Mouse (Mus musculus): ENCODE data around the gene Neu1. TPM values are rescaled to one million over a fixed set of nuclear protein-coding genes. Genes with fewer than 3 reads are reported as not detected.

The Neu1 gene
- polyA plus RNA-seq, 1 experiment: 82.3 TPM

DNA sequence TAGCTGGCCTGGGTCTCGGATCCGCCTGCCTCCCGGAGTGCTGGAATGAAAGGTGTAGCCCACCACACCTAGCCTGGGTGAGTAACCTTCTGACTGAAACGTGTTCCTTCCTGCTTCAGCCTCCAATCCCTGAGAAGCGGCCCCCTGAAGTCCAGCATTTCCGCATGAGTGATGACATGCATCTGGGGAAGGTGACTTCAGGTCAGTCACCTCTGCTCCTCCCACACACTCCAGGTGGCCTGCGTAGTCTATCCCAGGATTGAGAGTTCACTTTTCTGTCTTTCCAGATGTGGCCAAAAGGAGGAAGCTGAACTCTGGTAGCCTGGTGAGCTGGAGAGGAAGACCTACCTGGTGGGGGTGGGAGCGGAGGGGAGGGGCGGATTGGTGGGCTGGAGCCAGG, 28.2 kb upstream of the Neu1 start:
- H3K4me1 ChIP-seq (replicated peaks; ENCODE audit: control insufficient read depth, insufficient read depth, low read length): 0 out of 2 replicates have a peak, but pooled peaks cover 2% of the 10 kb centered on the region
- H3K4me3 ChIP-seq (ENCODE audit: control insufficient read depth, insufficient read depth, low read length): no peak overlapping the region
- 94% methylated on average over 9 of the region's 9 CpGs for WGBS
- no peaks in the 10 kb centered on the region for H3K27me3 ChIP-seq (ENCODE audit: control insufficient read depth, insufficient read depth, low read length)
- TF ChIP-seq POLR2A (IDR thresholded peaks at IDR 0.05; ENCODE audit: control insufficient read depth, extremely low read depth, insufficient read depth, low read length, poor library complexity) (no peak), CTCF (IDR thresholded peaks at IDR 0.05; ENCODE audit: borderline replicate concordance, control insufficient read depth, extremely low read depth, insufficient read depth, low read length, poor library complexity) (no peak)
- peaks cover 48% of the 10 kb centered on the region for H3K36me3 ChIP-seq (ENCODE audit: control insufficient read depth, insufficient read depth, low read length)
- no peak overlapping the region for H3K27ac ChIP-seq (ENCODE audit: control insufficient read depth, insufficient read depth, low read length)
- DNase-seq: no peak

GRCm38 (mm10) chr17:34910982-34911381, 20.1 kb upstream of the Neu1 start:
- no peak for DNase-seq
- no peaks in the 10 kb centered on the region for H3K4me1 ChIP-seq (replicated peaks; ENCODE audit: control insufficient read depth, insufficient read depth, low read length)
- H3K27me3 ChIP-seq (ENCODE audit: control insufficient read depth, insufficient read depth, low read length): no peaks in the 10 kb centered on the region
- no peak for TF ChIP-seq POLR2A (IDR thresholded peaks at IDR 0.05; ENCODE audit: control insufficient read depth, extremely low read depth, insufficient read depth, low read length, poor library complexity)
- no peak overlapping the region for H3K4me3 ChIP-seq (ENCODE audit: control insufficient read depth, insufficient read depth, low read length)
- no peak overlapping the region for H3K27ac ChIP-seq (ENCODE audit: control insufficient read depth, insufficient read depth, low read length)
- H3K36me3 ChIP-seq (ENCODE audit: control insufficient read depth, insufficient read depth, low read length): peaks cover 74% of the 10 kb centered on the region
- 92% methylated on average over 10 of the region's 10 CpGs for WGBS

GRCm38 (mm10) chr17:34911945-34912351, 19.1 kb upstream of the Neu1 start:
- peaks cover 65% of the 10 kb centered on the region for H3K36me3 ChIP-seq (ENCODE audit: control insufficient read depth, insufficient read depth, low read length)
- no peaks in the 10 kb centered on the region for H3K27me3 ChIP-seq (ENCODE audit: control insufficient read depth, insufficient read depth, low read length)
- no peak overlapping the region for H3K4me3 ChIP-seq (ENCODE audit: control insufficient read depth, insufficient read depth, low read length)
- TF ChIP-seq CTCF (IDR thresholded peaks at IDR 0.05; ENCODE audit: borderline replicate concordance, control insufficient read depth, extremely low read depth, insufficient read depth, low read length, poor library complexity) (peak; percentile 99), POLR2A (IDR thresholded peaks at IDR 0.05; ENCODE audit: control insufficient read depth, extremely low read depth, insufficient read depth, low read length, poor library complexity) (no peak)
- no peak overlapping the region for H3K27ac ChIP-seq (ENCODE audit: control insufficient read depth, insufficient read depth, low read length)
- peak; percentile 87 for DNase-seq
- 56% methylated on average over 5 of the region's 5 CpGs for WGBS
- H3K4me1 ChIP-seq (replicated peaks; ENCODE audit: control insufficient read depth, insufficient read depth, low read length): no peaks in the 10 kb centered on the region

DNA sequence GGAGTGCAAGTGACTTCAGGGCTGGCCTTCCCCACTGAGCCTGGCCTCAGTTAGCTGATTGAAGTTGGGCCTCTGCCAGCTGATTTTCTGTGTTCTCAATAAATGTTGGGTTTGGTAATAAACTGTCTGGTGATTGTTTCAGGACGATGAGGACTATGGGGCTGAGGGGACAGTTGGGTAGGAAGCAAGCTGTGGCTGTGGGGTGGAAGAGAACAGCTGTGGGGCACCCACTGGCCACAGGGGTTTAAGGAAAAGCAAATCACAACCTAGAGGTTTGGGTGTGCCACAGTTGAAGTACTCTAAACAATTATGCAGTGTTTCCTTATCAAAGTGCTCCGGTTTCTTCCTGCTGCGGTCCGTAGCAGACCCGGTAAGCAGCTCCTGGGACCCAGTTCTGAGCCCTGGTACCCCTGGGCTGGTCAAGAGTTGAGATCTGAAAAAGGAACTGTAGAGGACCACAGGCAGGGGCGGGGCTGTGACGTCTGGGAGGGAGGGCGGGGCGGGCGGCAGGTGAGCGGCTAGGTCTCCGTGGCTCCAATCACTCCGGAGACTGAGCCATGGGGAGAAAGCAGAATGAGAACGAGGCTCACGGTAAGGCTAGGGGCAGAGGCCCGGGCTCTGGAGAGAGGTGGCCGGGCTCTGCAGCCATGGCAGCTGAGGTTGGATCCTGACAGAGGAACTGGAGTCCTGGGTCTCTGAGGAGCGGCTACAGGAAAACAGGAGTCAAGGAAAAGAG, 17.0 kb upstream of the Neu1 start, which contains the start of gene Slc44a4:
TSS of gene Slc44a4 (plus strand) at position 537 of the 736 bp plus-strand sequence.
- no peaks in the 10 kb centered on the region for H3K4me1 ChIP-seq (replicated peaks; ENCODE audit: control insufficient read depth, insufficient read depth, low read length)
- TF ChIP-seq CTCF (IDR thresholded peaks at IDR 0.05; ENCODE audit: borderline replicate concordance, control insufficient read depth, extremely low read depth, insufficient read depth, low read length, poor library complexity) (no peak), POLR2A (IDR thresholded peaks at IDR 0.05; ENCODE audit: control insufficient read depth, extremely low read depth, insufficient read depth, low read length, poor library complexity) (no peak)
- no peaks in the 10 kb centered on the region for H3K27me3 ChIP-seq (ENCODE audit: control insufficient read depth, insufficient read depth, low read length)
- peaks cover 43% of the 10 kb centered on the region for H3K36me3 ChIP-seq (ENCODE audit: control insufficient read depth, insufficient read depth, low read length)
- H3K4me3 ChIP-seq (ENCODE audit: control insufficient read depth, insufficient read depth, low read length): no peak within 1 kb of the TSS
- no peak for DNase-seq
- no peak within 1 kb of the TSS for H3K27ac ChIP-seq (ENCODE audit: control insufficient read depth, insufficient read depth, low read length)
- 90% methylated on average over 18 of the region's 18 CpGs for WGBS

GRCm38 (mm10) chr17:34915410-34915831, 15.6 kb upstream of the Neu1 start:
- WGBS: 24% methylated on average over 11 of the region's 11 CpGs
- H3K4me3 ChIP-seq (ENCODE audit: control insufficient read depth, insufficient read depth, low read length): no peak overlapping the region
- H3K27me3 ChIP-seq (ENCODE audit: control insufficient read depth, insufficient read depth, low read length): no peaks in the 10 kb centered on the region
- no peak for DNase-seq
- no peak overlapping the region for H3K27ac ChIP-seq (ENCODE audit: control insufficient read depth, insufficient read depth, low read length)
- no peak for TF ChIP-seq POLR2A (IDR thresholded peaks at IDR 0.05; ENCODE audit: control insufficient read depth, extremely low read depth, insufficient read depth, low read length, poor library complexity)
- no peak for TF ChIP-seq CTCF (IDR thresholded peaks at IDR 0.05; ENCODE audit: borderline replicate concordance, control insufficient read depth, extremely low read depth, insufficient read depth, low read length, poor library complexity)
- H3K36me3 ChIP-seq (ENCODE audit: control insufficient read depth, insufficient read depth, low read length): peaks cover 31% of the 10 kb centered on the region
- no peaks in the 10 kb centered on the region for H3K4me1 ChIP-seq (replicated peaks; ENCODE audit: control insufficient read depth, insufficient read depth, low read length)

- DNase-seq: no peak
- 92% methylated on average over 5 of the region's 5 CpGs for WGBS
Measured at GRCm38 (mm10) chr17:34916316-34916715, 14.7 kb upstream of the Neu1 start.

More at GRCm38 (mm10) chr17:34916316-34916715, 14.7 kb upstream of the Neu1 start:
- Histone ChIP-seq H3K36me3 (ENCODE audit: control insufficient read depth, insufficient read depth, low read length) (peaks cover 22% of the 10 kb centered on the region), H3K27me3 (ENCODE audit: control insufficient read depth, insufficient read depth, low read length) (no peaks in the 10 kb centered on the region), H3K27ac (ENCODE audit: control insufficient read depth, insufficient read depth, low read length) (no peak overlapping the region), H3K4me3 (ENCODE audit: control insufficient read depth, insufficient read depth, low read length) (no peak overlapping the region), H3K4me1 (replicated peaks; ENCODE audit: control insufficient read depth, insufficient read depth, low read length) (no peaks in the 10 kb centered on the region)
- no peak for TF ChIP-seq CTCF (IDR thresholded peaks at IDR 0.05; ENCODE audit: borderline replicate concordance, control insufficient read depth, extremely low read depth, insufficient read depth, low read length, poor library complexity)
- TF ChIP-seq POLR2A (IDR thresholded peaks at IDR 0.05; ENCODE audit: control insufficient read depth, extremely low read depth, insufficient read depth, low read length, poor library complexity): no peak

All from thymus, adult 2 months (tissue).